Mouse (Mus musculus) kidney, adult 11 months (tissue): ENCODE results near the gene Fam178b.

Experiments
- DNase-seq: peaks from one replicate; pipeline ENCODE4 v3.0.0; 2022

Gene Fam178b

GRCm38 (mm10) chr1:36560903-36561302, 122.1 kb downstream of the Fam178b start:
- peak; percentile 75 for DNase-seq

- DNase-seq = no peak
Observed at GRCm38 (mm10) chr1:36559888-36560287, 123.1 kb downstream of the Fam178b start.

GRCm38 (mm10) chr1:36559256-36559655, 123.7 kb downstream of the Fam178b start:
- no peak for DNase-seq

GRCm38 (mm10) chr1:36558031-36558993, 124.7 kb downstream of the Fam178b start, which contains the start of gene Sema4c:
TSS of gene Sema4c (minus strand) at chr1:36558349.
- DNase-seq = no peak

GRCm38 (mm10) chr1:36557457-36558011, 125.4 kb downstream of the Fam178b start:
- peak; percentile 71 for DNase-seq

GRCm38 (mm10) chr1:36556553-36557456, 126.2 kb downstream of the Fam178b start:
- DNase-seq = peak; percentile 84

- no peak for DNase-seq
Observed at GRCm38 (mm10) chr1:36555798-36556395, 127.1 kb downstream of the Fam178b start.

GRCm38 (mm10) chr1:36554633-36555399, 128.2 kb downstream of the Fam178b start:
- peak; percentile 59 for DNase-seq

GRCm38 (mm10) chr1:36552506-36552905, 130.5 kb downstream of the Fam178b start:
- DNase-seq = no peak

- no peak for DNase-seq
Observed at GRCm38 (mm10) chr1:36551904-36552303, 131.1 kb downstream of the Fam178b start.

GRCm38 (mm10) chr1:36550075-36550863, 132.7 kb downstream of the Fam178b start:
- DNase-seq = no peak

- no peak for DNase-seq
Observed at GRCm38 (mm10) chr1:36549491-36549890, 133.5 kb downstream of the Fam178b start.

- DNase-seq = no peak
Observed at GRCm38 (mm10) chr1:36548771-36549170, 134.2 kb downstream of the Fam178b start.

GRCm38 (mm10) chr1:36547981-36548598, 134.9 kb downstream of the Fam178b start:
- DNase-seq = no peak

GRCm38 (mm10) chr1:36546888-36547471, 136.0 kb downstream of the Fam178b start, which contains the start of gene Ankrd39:
TSS of gene Ankrd39 (minus strand) at chr1:36547445.
- peak; percentile 99 for DNase-seq

- no peak for DNase-seq
Observed at GRCm38 (mm10) chr1:36545845-36546600, 137.0 kb downstream of the Fam178b start.

GRCm38 (mm10) chr1:36545382-36545781, 137.6 kb downstream of the Fam178b start:
- DNase-seq = no peak

GRCm38 (mm10) chr1:36542925-36543324, 140.1 kb downstream of the Fam178b start:
- no peak for DNase-seq

GRCm38 (mm10) chr1:36541844-36542243, 141.1 kb downstream of the Fam178b start:
- DNase-seq = no peak
